Comparison of ENCODE assay signal across 8 mouse cellular contexts in the genomic region with DNA sequence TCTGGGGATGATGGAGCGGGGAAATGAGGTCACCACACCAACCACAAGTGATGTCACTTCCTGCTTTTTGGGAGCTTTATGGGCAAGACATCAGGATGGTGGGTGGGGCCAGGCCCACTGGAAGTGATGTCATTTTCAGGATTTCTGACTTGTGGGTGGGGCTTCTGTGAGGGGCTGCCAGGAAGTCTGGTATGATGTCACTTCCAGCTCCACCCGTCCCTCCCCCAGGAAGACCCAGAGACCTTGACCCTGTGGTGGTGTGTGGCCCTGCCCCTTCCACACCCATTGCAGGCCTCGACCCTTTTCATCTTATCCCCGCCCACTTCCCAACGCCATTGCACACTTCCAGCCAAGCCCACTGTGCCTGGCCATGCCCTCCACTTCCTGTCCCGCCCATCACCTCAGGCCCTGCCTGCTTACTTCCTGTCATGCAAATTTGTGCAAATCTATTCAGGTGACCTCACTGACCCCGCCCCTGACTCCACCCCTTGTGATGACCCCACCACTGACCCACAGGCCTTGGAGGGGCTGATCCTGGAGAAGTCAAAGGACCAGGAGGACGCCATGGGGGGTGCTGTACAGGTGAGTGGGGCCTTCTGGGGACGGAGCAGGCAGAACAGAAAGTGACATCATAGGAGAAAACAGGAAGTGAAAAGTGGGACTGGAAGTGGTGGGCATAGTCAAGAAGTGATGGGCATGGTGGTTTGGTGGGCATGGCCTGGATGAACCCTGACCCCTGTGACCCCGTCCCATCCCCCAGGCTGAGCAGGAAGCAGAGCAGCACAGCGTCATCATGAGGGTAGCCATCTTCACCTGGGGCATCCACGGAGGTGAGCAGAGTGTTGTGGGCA.
A peak's percentile ranks its signal among the peaks of the same experiment; 100 is the strongest.
DNase-seq lines count a peak whose midpoint lies in the region; ATAC-seq and TF ChIP-seq lines count a peak whose summit lies in the region.

No protein-coding gene starts in this region.

- DNase-seq in heart, postnatal 14 days, result no peak
- DNase-seq in 3T3-L1 (ENCODE audit: low read depth, low spot score), result peak; percentile 45
- DNase-seq in ES-CJ7 (ENCODE audit: low read depth, low spot score), result peak; percentile 43
- DNase-seq in left cerebral cortex, adult 11 months (ENCODE audit: low spot score), result no peak

- H3K27me3 ChIP-seq in heart, embryonic 13.5 days (replicated peaks), result no peaks in the 10 kb centered on the region
- no peaks in the 10 kb centered on the region for H3K27me3 ChIP-seq in hindbrain, embryonic 15.5 days
- no peaks in the 10 kb centered on the region for H3K27me3 ChIP-seq in neural tube, embryonic 15.5 days (replicated peaks)
- H3K27me3 ChIP-seq in intestine, postnatal 0 days (replicated peaks; ENCODE audit: control insufficient read depth, insufficient read depth, low read length), result no peaks in the 10 kb centered on the region

- no peak overlapping the region for H3K4me3 ChIP-seq in heart, embryonic 13.5 days
- H3K4me3 ChIP-seq in hindbrain, embryonic 15.5 days, result no peak overlapping the region
- no peak overlapping the region for H3K4me3 ChIP-seq in neural tube, embryonic 15.5 days (replicated peaks)
- no peak overlapping the region for H3K4me3 ChIP-seq in intestine, postnatal 0 days (ENCODE audit: low read depth, low read length)

- 92% methylated on average over 12 of the region's 12 CpGs for WGBS in heart, embryonic 13.5 days
- WGBS in hindbrain, embryonic 15.5 days, result 98% methylated on average over 12 of the region's 12 CpGs
- WGBS in neural tube, embryonic 15.5 days, result 96% methylated on average over 12 of the region's 12 CpGs
- 96% methylated on average over 12 of the region's 12 CpGs for WGBS in intestine, postnatal 0 days

- 0 out of 2 replicates have a peak, but pooled peaks have one; percentile 10 for ATAC-seq in heart, embryonic 13.5 days (ENCODE audit: extremely low read depth, insufficient number of reproducible peaks, low FRiP score, low TSS enrichment)
- ATAC-seq in hindbrain, embryonic 15.5 days (ENCODE audit: low FRiP score, low read depth), result no peak
- ATAC-seq in neural tube, embryonic 15.5 days (ENCODE audit: low FRiP score), result no peak
- no peak for ATAC-seq in intestine, postnatal 0 days

- intact Hi-C loops in heart, postnatal 14 days (cut with DNase I), result loop anchor here (2.0 to 5.0 kb wide), 2 partner anchors 72 to 120 kb away; a partner anchor contains a TSS

- H3K27ac ChIP-seq in heart, embryonic 13.5 days (replicated peaks), result no peak overlapping the region
- H3K27ac ChIP-seq in hindbrain, embryonic 15.5 days (replicated peaks), result no peak overlapping the region
- H3K27ac ChIP-seq in neural tube, embryonic 15.5 days (replicated peaks), result no peak overlapping the region
- H3K27ac ChIP-seq in intestine, postnatal 0 days (ENCODE audit: low read depth, low read length), result no peak overlapping the region

- peaks cover 10% of the 10 kb centered on the region for H3K4me1 ChIP-seq in heart, embryonic 13.5 days
- H3K4me1 ChIP-seq in hindbrain, embryonic 15.5 days (replicated peaks), result peaks cover 19% of the 10 kb centered on the region; the same call in 1 of the 2 replicates
- H3K4me1 ChIP-seq in neural tube, embryonic 15.5 days, result peaks cover 19% of the 10 kb centered on the region; the same call in 1 of the 2 replicates
- 0 out of 2 replicates have a peak, but pooled peaks cover 3% of the 10 kb centered on the region for H3K4me1 ChIP-seq in intestine, postnatal 0 days (replicated peaks; ENCODE audit: control insufficient read depth, insufficient read depth, low read length)

- peak overlapping the region; percentile 77; the same call in 1 of the 2 replicates for H3K4me2 ChIP-seq in heart, embryonic 13.5 days
- H3K4me2 ChIP-seq in hindbrain, embryonic 15.5 days, result peak overlapping the region; percentile 51
- H3K4me2 ChIP-seq in neural tube, embryonic 15.5 days, result peak overlapping the region; percentile 58
- no peak overlapping the region for H3K4me2 ChIP-seq in intestine, postnatal 0 days (replicated peaks; ENCODE audit: low read depth)

- H3K9ac ChIP-seq in heart, embryonic 13.5 days, result no peak overlapping the region
- no peak overlapping the region for H3K9ac ChIP-seq in hindbrain, embryonic 15.5 days
- no peak overlapping the region for H3K9ac ChIP-seq in neural tube, embryonic 15.5 days (replicated peaks)
- H3K9ac ChIP-seq in intestine, postnatal 0 days (ENCODE audit: low read depth, low read length), result no peak overlapping the region

- no peak for TF ChIP-seq CTCF in intestine, postnatal 0 days (IDR thresholded peaks at IDR 0.05; ENCODE audit: low read depth)

- H3K9me3 ChIP-seq in heart, embryonic 13.5 days, result peaks cover 14% of the 10 kb centered on the region
- H3K9me3 ChIP-seq in hindbrain, embryonic 15.5 days, result no peaks in the 10 kb centered on the region
- H3K9me3 ChIP-seq in neural tube, embryonic 15.5 days (replicated peaks), result no peaks in the 10 kb centered on the region
- no peaks in the 10 kb centered on the region for H3K9me3 ChIP-seq in intestine, postnatal 0 days (ENCODE audit: control insufficient read depth)

- peaks cover 46% of the 10 kb centered on the region for H3K36me3 ChIP-seq in heart, embryonic 13.5 days
- peaks cover 25% of the 10 kb centered on the region for H3K36me3 ChIP-seq in hindbrain, embryonic 15.5 days
- peaks cover 31% of the 10 kb centered on the region for H3K36me3 ChIP-seq in neural tube, embryonic 15.5 days
- peaks cover 33% of the 10 kb centered on the region for H3K36me3 ChIP-seq in intestine, postnatal 0 days (ENCODE audit: control insufficient read depth, insufficient read depth)

Comparison
In these comparisons a context has a peak if more than half of its experiments do, and no peak if none do; other contexts are left out.
1. DNase-seq: peak in 3T3-L1 (single experiment) and ES-CJ7 (single experiment); none in heart, postnatal 14 days (0 of 2) and left cerebral cortex, adult 11 months (single experiment).